Mouse (Mus musculus): ENCODE measurements around the gene Bahd1. TPM values are rescaled to one million over a fixed set of nuclear protein-coding genes. Genes with fewer than 3 reads are reported as not detected.

Bahd1 gene
- total RNA-seq (2015) (5.1 and 5.3 TPM in 2 replicates), total RNA-seq (2017) (3.2 and 4.2 TPM in 2 replicates)

GRCm38 (mm10) chr2:118899981-118900825, at the start of gene Bahd1:
Gene Bahd1, plus strand, starts transcription at chr2:118900377.
- ATAC-seq (ENCODE audit: poor library complexity, severe bottlenecking), result peak; percentile 16; the same call in 1 of the 2 replicates

GRCm38 (mm10) chr2:118851756-118852155, 48.4 kb upstream of the Bahd1 start:
- no peak for ATAC-seq (ENCODE audit: poor library complexity, severe bottlenecking)

- ATAC-seq (ENCODE audit: poor library complexity, severe bottlenecking), result peak; percentile 99
Measured at GRCm38 (mm10) chr2:118861454-118862339, 38.5 kb upstream of the Bahd1 start, which contains the start of gene Ivd. Gene Ivd, plus strand, starts transcription at chr2:118861954.

- ATAC-seq (ENCODE audit: poor library complexity, severe bottlenecking), result no peak
Measured at GRCm38 (mm10) chr2:118862340-118862675, 37.9 kb upstream of the Bahd1 start.

- no peak for ATAC-seq (ENCODE audit: poor library complexity, severe bottlenecking)
Measured at GRCm38 (mm10) chr2:118870601-118871000, 29.6 kb upstream of the Bahd1 start.

- no peak for ATAC-seq (ENCODE audit: poor library complexity, severe bottlenecking)
Measured at GRCm38 (mm10) chr2:118871032-118871431, 29.1 kb upstream of the Bahd1 start.

GRCm38 (mm10) chr2:118873018-118873417, 27.2 kb upstream of the Bahd1 start:
- no peak for ATAC-seq (ENCODE audit: poor library complexity, severe bottlenecking)

- no peak for ATAC-seq (ENCODE audit: poor library complexity, severe bottlenecking)
Measured at GRCm38 (mm10) chr2:118873890-118874430, 26.2 kb upstream of the Bahd1 start.

- ATAC-seq (ENCODE audit: poor library complexity, severe bottlenecking), result no peak
Measured at GRCm38 (mm10) chr2:118875316-118875715, 24.9 kb upstream of the Bahd1 start.

- ATAC-seq (ENCODE audit: poor library complexity, severe bottlenecking), result no peak
Measured at GRCm38 (mm10) chr2:118876453-118876852, 23.7 kb upstream of the Bahd1 start.

GRCm38 (mm10) chr2:118881019-118881418, 19.2 kb upstream of the Bahd1 start:
- no peak for ATAC-seq (ENCODE audit: poor library complexity, severe bottlenecking)

- no peak for ATAC-seq (ENCODE audit: poor library complexity, severe bottlenecking)
Measured at GRCm38 (mm10) chr2:118881956-118882355, 18.2 kb upstream of the Bahd1 start.

GRCm38 (mm10) chr2:118882840-118883679, 17.1 kb upstream of the Bahd1 start:
- peak; percentile 96 for ATAC-seq (ENCODE audit: poor library complexity, severe bottlenecking)

GRCm38 (mm10) chr2:118887440-118887839, 12.7 kb upstream of the Bahd1 start:
- no peak for ATAC-seq (ENCODE audit: poor library complexity, severe bottlenecking)

- ATAC-seq (ENCODE audit: poor library complexity, severe bottlenecking), result no peak
Measured at GRCm38 (mm10) chr2:118887845-118888548, 12.2 kb upstream of the Bahd1 start.

GRCm38 (mm10) chr2:118891173-118891572, 9.0 kb upstream of the Bahd1 start:
- ATAC-seq (ENCODE audit: poor library complexity, severe bottlenecking), result no peak

- peak; percentile 15; the same call in 1 of the 2 replicates for ATAC-seq (ENCODE audit: poor library complexity, severe bottlenecking)
Measured at GRCm38 (mm10) chr2:118895990-118896913, 3.9 kb upstream of the Bahd1 start.

GRCm38 (mm10) chr2:118896914-118897291, 3.3 kb upstream of the Bahd1 start:
- ATAC-seq (ENCODE audit: poor library complexity, severe bottlenecking), result no peak

GRCm38 (mm10) chr2:118897392-118897791, 2.8 kb upstream of the Bahd1 start:
- ATAC-seq (ENCODE audit: poor library complexity, severe bottlenecking), result no peak
